Mouse (Mus musculus) effector memory CD4-positive, alpha-beta T cell, adult 7 months (primary cell): ENCODE measurements around the gene Qrich2. TPM values are rescaled to one million over a fixed set of nuclear protein-coding genes. Genes with fewer than 3 reads are reported as not detected.

Experiments used
- polyA plus RNA-seq: library from polyadenylated mRNA; unstranded; fragments of 100-300 nt; shearing (Covaris generic); gene quantifications from one replicate; pipeline ENCODE4 v1.2.1, GENCODE M21; 2017

Gene Qrich2
- 0.45 TPM for polyA plus RNA-seq

DNA sequence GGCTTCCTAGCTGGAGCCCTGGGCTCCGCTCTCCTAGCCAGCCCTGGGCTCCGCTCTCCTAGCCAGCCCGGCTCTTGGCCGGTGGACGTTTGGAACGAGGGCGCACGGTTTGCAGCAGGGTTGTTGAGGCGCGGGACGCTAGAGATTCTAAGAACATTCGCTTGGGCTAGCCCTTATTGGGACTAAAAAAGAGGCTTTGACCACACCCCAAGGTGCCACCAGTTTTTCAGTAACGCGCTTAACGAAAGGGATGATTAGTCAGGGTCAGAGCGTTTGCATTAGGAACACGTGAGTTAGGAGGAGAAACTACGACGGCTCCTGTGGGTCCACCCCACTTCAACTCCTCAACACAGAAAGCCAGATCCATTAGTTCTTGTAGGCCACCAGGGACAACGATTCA lies at the start of gene Qrich2:
Gene Qrich2 (minus strand): TSS at position 101 of the 400 bp plus-strand sequence.

GRCm38 (mm10) chr11:116493795-116494252 lies 27.8 kb upstream of the Qrich2 start, which contains the start of gene Prpsap1:
Prpsap1 (minus strand) TSS chr11:116494202.

DNA sequence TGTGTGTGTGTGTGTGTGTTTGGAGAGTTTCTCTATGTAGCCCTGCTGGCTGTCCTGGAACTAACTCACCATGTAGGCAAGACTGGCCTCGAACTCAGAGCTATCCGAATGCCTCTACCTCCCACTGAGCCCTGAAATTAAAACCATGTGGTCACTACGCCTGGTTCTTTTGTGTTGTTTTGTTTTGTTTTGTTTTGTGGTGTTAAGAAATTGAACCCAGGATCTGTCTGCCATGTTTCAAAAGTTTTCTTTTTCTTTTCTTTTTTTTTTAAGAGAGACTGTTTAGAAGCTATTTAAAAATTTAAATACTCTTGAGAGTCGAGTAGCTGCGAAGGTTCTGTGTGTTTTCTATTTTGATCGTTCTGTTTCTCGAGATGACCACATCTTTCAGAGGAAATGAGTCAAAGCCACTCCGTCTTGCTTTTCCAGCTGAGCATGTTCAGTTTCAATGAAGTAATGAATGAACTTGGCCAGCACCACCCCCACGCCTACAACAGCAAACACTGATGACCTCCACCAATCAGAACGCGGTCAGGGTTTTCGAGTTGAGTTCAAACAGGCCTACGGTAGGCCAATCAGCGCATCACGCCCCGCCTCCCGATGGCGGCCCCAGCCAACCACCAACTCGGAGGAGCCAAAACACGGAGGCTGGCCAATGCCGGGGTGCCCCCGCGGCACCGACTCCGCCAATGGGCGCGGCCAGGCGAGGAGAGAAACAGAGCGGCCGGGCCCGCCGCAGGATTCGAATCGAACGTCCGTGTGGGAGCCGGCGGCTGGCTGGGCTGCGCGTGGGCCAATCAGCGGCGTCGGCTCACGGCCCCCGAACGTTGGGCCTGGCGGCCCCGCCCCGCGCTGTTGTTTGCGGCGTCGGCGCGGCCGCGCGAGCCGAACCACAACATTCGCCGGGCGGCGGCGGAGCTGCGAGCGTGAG lies 32.4 kb downstream of the Qrich2 start, which contains the start of gene Ubald2:
Gene Ubald2 (plus strand): TSS at position 739 of the 931 bp plus-strand sequence.

GRCm38 (mm10) chr11:116412904-116413630 lies 53.0 kb downstream of the Qrich2 start, which contains the start of gene Rnf157:
Rnf157 (minus strand) TSS chr11:116413032.

Other genes with a start within 250 kb of the Qrich2 start
- 0.17 TPM for gene Evpl, start 228.2 kb downstream of the Qrich2 start, polyA plus RNA-seq
- gene Srp68, start 192.0 kb downstream of the Qrich2 start, polyA plus RNA-seq: 69.2 TPM
- not detected for gene Galr2, start 185.3 kb downstream of the Qrich2 start, polyA plus RNA-seq
- gene Exoc7, start 159.0 kb downstream of the Qrich2 start, polyA plus RNA-seq: 57.6 TPM
- gene Foxj1, start 130.8 kb downstream of the Qrich2 start, polyA plus RNA-seq: not detected
- 134 TPM for gene Rnf157, start 53.2 kb downstream of the Qrich2 start, polyA plus RNA-seq
- gene Ubald2, start 32.1 kb downstream of the Qrich2 start, polyA plus RNA-seq: 1,050 TPM
- 129 TPM for gene Prpsap1, start 28.0 kb upstream of the Qrich2 start, polyA plus RNA-seq
- gene Sphk1, start 64.7 kb upstream of the Qrich2 start, polyA plus RNA-seq: 1.6 TPM
- gene Ube2o, start 115.2 kb upstream of the Qrich2 start, polyA plus RNA-seq: 16.3 TPM
- 0.28 TPM for gene Aanat, start 120.2 kb upstream of the Qrich2 start, polyA plus RNA-seq
- gene Rhbdf2, start 160.8 kb upstream of the Qrich2 start, polyA plus RNA-seq: 26.2 TPM
- gene Prcd, start 187.3 kb upstream of the Qrich2 start, polyA plus RNA-seq: not detected
- not detected for gene Cygb, start 188.1 kb upstream of the Qrich2 start, polyA plus RNA-seq